Mouse (Mus musculus): ENCODE measurements around the gene Aff3. TPM values are rescaled to one million over a fixed set of nuclear protein-coding genes. Genes with fewer than 3 reads are reported as not detected.
A peak's percentile ranks its signal among the peaks of the same experiment; 100 is the strongest.

Gene Aff3
- polyA plus RNA-seq, 2 experiments: 0.18 to 0.22 TPM

GRCm38 (mm10) chr1:38448854-38449253, 215.9 kb downstream of the Aff3 start:
- DNase-seq (ENCODE audit: low read depth in 3 of 3, low spot score in 3 of 3): no peak
- Histone ChIP-seq H3K27me3 (ENCODE audit: control insufficient read depth, insufficient read depth, low read length) (no peaks in the 10 kb centered on the region), H3K9ac (replicated peaks) (peak overlapping the region; percentile 76), H3K4me1 (replicated peaks; ENCODE audit: control insufficient read depth in 2 of 2, insufficient read depth in 2 of 2, low read length in 1 of 2) (peaks cover 42 to 43% of the 10 kb centered on the region in 2 experiments), H3K4me3 (ENCODE audit: insufficient read depth in 1 of 2, low read depth in 2 of 2, low read length in 2 of 2) (no peak overlapping the region), H3K4me2 (ENCODE audit: low read depth) (peak overlapping the region; percentile 66; the same call in 1 of the 2 replicates), H3K36me3 (replicated peaks; ENCODE audit: control insufficient read depth, insufficient read depth, low read depth) (no peaks in the 10 kb centered on the region), H3K9me3 (ENCODE audit: control insufficient read depth, low read length) (no peaks in the 10 kb centered on the region), H3K27ac (peak overlapping the region; percentile 90; the same call in 1 of the 2 replicates)
- no peak for ATAC-seq (ENCODE audit: insufficient read depth)
- TF ChIP-seq CTCF (IDR thresholded peaks at IDR 0.05; ENCODE audit: low read depth) (no peak), EP300 (IDR thresholded peaks at IDR 0.05; ENCODE audit: low read depth) (no peak)
- 52% methylated on average over 3 of the region's 3 CpGs for WGBS (ENCODE audit: insufficient replicate concordance)

DNA sequence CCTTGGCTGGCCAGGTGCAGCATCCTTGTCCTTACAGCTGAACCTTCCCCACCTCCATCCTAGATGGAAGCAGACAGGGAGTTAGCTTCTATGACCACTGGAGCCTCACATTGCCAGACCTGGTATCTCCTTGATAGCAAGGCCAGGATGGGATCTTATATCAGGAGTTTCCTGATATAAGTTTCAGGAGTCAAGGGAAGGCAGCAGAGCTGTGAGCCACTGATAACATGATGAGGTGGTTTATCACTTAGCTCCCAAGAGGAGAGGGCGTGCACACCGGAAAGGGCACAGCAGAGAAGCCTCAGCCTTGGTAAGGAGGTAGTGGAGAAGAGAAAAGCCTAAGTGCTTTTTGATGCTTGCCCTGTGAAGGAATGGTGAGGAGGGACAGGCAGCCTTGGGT, 217.2 kb downstream of the Aff3 start:
- Histone ChIP-seq H3K27me3 (ENCODE audit: control insufficient read depth, insufficient read depth, low read length) (no peaks in the 10 kb centered on the region), H3K27ac (peak overlapping the region; percentile 90), H3K4me1 (replicated peaks; ENCODE audit: control insufficient read depth in 2 of 2, insufficient read depth in 2 of 2, low read length in 1 of 2) (peaks cover 50 to 51% of the 10 kb centered on the region in 2 experiments), H3K9me3 (ENCODE audit: control insufficient read depth, low read length) (no peaks in the 10 kb centered on the region), H3K36me3 (replicated peaks; ENCODE audit: control insufficient read depth, insufficient read depth, low read depth) (no peaks in the 10 kb centered on the region), H3K4me3 (ENCODE audit: insufficient read depth in 1 of 2, low read depth in 2 of 2, low read length in 2 of 2) (peak overlapping the region; percentile 26 to 27; a peak in 3 of 4 replicates), H3K4me2 (ENCODE audit: low read depth) (peak overlapping the region; percentile 66), H3K9ac (replicated peaks) (peak overlapping the region; percentile 76)
- TF ChIP-seq CTCF (IDR thresholded peaks at IDR 0.05; ENCODE audit: low read depth) (0 out of 2 replicates have a peak, but pooled peaks have one; percentile 2), EP300 (IDR thresholded peaks at IDR 0.05; ENCODE audit: low read depth) (peak; percentile 98)
- 6% methylated on average over 2 of the region's 2 CpGs for WGBS (ENCODE audit: insufficient replicate concordance)
- ATAC-seq (ENCODE audit: insufficient read depth) (peak; percentile 94), DNase-seq (ENCODE audit: low read depth in 3 of 3, low spot score in 3 of 3) (peak; percentile 86 to 89 (median 87))

DNA sequence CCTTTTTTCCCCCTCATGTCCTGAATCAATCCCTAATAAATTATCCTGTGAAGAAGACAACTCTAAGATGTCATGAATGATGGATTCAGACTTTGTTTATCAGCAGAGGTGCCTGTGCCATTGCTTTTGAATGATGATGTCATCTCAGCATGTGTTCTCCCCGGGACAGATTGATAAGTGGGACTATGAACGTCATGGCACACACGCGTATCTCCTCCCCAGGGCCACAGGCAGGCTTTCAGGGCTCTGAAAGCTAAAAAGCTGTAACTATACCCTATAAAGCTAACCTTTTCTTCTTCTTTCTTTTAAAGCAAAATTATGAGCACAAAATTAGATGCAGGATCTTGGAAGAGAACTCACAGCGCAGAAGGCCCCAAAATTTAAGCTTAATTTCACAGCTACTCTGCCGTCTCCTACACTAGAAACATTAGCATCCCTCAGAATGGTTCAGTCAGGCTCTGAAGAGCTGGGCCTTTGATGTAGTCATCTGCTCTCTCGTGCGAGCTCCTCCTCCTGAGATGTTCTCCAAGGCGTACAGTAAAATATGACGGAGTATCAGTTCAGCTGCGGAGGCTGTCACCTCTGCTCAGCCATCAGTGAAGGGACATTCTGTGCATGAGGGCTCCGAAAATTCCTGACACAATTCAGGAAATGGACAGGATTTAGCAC, 218.5 kb downstream of the Aff3 start:
- no peaks in the 10 kb centered on the region for H3K27me3 ChIP-seq (ENCODE audit: control insufficient read depth, insufficient read depth, low read length)
- no peak for TF ChIP-seq CTCF (IDR thresholded peaks at IDR 0.05; ENCODE audit: low read depth)
- peak; percentile 86 for TF ChIP-seq EP300 (IDR thresholded peaks at IDR 0.05; ENCODE audit: low read depth)
- H3K4me2 ChIP-seq (ENCODE audit: low read depth): peak overlapping the region; percentile 38
- H3K9ac ChIP-seq (replicated peaks): peak overlapping the region; percentile 9; the same call in 1 of the 2 replicates
- no peaks in the 10 kb centered on the region for H3K36me3 ChIP-seq (replicated peaks; ENCODE audit: control insufficient read depth, insufficient read depth, low read depth)
- DNase-seq (ENCODE audit: low read depth in 3 of 3, low spot score in 3 of 3): peak; percentile 73 to 77 (median 76)
- peaks cover 60 to 61% of the 10 kb centered on the region in 2 experiments for H3K4me1 ChIP-seq (replicated peaks; ENCODE audit: control insufficient read depth in 2 of 2, insufficient read depth in 2 of 2, low read length in 1 of 2)
- H3K27ac ChIP-seq: peak overlapping the region; percentile 89
- ATAC-seq (ENCODE audit: insufficient read depth): peak; percentile 59
- no peak overlapping the region for H3K4me3 ChIP-seq (ENCODE audit: insufficient read depth in 1 of 2, low read depth in 2 of 2, low read length in 2 of 2)
- 61% methylated on average over 12 of the region's 12 CpGs for WGBS (ENCODE audit: insufficient replicate concordance)
- H3K9me3 ChIP-seq (ENCODE audit: control insufficient read depth, low read length): no peaks in the 10 kb centered on the region

- 63% methylated on average over 3 of the region's 3 CpGs for WGBS (ENCODE audit: insufficient replicate concordance)
- Histone ChIP-seq H3K4me1 (replicated peaks; ENCODE audit: control insufficient read depth in 2 of 2, insufficient read depth in 2 of 2, low read length in 1 of 2) (peaks cover 45 to 46% of the 10 kb centered on the region in 2 experiments), H3K4me3 (ENCODE audit: insufficient read depth in 1 of 2, low read depth in 2 of 2, low read length in 2 of 2) (no peak overlapping the region), H3K36me3 (replicated peaks; ENCODE audit: control insufficient read depth, insufficient read depth, low read depth) (no peaks in the 10 kb centered on the region), H3K9ac (replicated peaks) (0 out of 2 replicates have a peak overlapping the region, but pooled peaks have one; percentile 9), H3K27me3 (ENCODE audit: control insufficient read depth, insufficient read depth, low read length) (no peaks in the 10 kb centered on the region), H3K9me3 (ENCODE audit: control insufficient read depth, low read length) (no peaks in the 10 kb centered on the region), H3K27ac (no peak overlapping the region; the same call in 1 of the 2 replicates), H3K4me2 (ENCODE audit: low read depth) (peak overlapping the region; percentile 9; the same call in 1 of the 2 replicates)
- DNase-seq (ENCODE audit: low read depth in 3 of 3, low spot score in 3 of 3) (no peak), ATAC-seq (ENCODE audit: insufficient read depth) (no peak)
- no peak for TF ChIP-seq EP300 (IDR thresholded peaks at IDR 0.05; ENCODE audit: low read depth)
- no peak for TF ChIP-seq CTCF (IDR thresholded peaks at IDR 0.05; ENCODE audit: low read depth)
Observed at GRCm38 (mm10) chr1:38442887-38443286, 221.9 kb downstream of the Aff3 start.

- Histone ChIP-seq H3K4me2 (ENCODE audit: low read depth) (peak overlapping the region; percentile 30; the same call in 1 of the 2 replicates), H3K9ac (replicated peaks) (0 out of 2 replicates have a peak overlapping the region, but pooled peaks have one; percentile 9), H3K36me3 (replicated peaks; ENCODE audit: control insufficient read depth, insufficient read depth, low read depth) (no peaks in the 10 kb centered on the region), H3K9me3 (ENCODE audit: control insufficient read depth, low read length) (no peaks in the 10 kb centered on the region), H3K27me3 (ENCODE audit: control insufficient read depth, insufficient read depth, low read length) (no peaks in the 10 kb centered on the region), H3K4me3 (ENCODE audit: insufficient read depth in 1 of 2, low read depth in 2 of 2, low read length in 2 of 2) (no peak overlapping the region), H3K27ac (no peak overlapping the region), H3K4me1 (replicated peaks; ENCODE audit: control insufficient read depth in 2 of 2, insufficient read depth in 2 of 2, low read length in 1 of 2) (peaks cover 42% of the 10 kb centered on the region in 2 experiments)
- no peak for TF ChIP-seq EP300 (IDR thresholded peaks at IDR 0.05; ENCODE audit: low read depth)
- TF ChIP-seq CTCF (IDR thresholded peaks at IDR 0.05; ENCODE audit: low read depth): no peak
- DNase-seq (ENCODE audit: low read depth in 3 of 3, low spot score in 3 of 3): peak in 2 of 3 experiments; percentile 44 to 53
- 40% methylated on average over 9 of the region's 9 CpGs for whole genome bisulfite sequencing (ENCODE audit: insufficient replicate concordance)
- ATAC-seq (ENCODE audit: insufficient read depth): peak; percentile 72
Observed at GRCm38 (mm10) chr1:38442479-38442878, 222.3 kb downstream of the Aff3 start.
